Mouse (Mus musculus) adipose tissue, adult 10 weeks (tissue): Measurements from ENCODE around the gene Olfr283. TPM values are rescaled to one million over a fixed set of nuclear protein-coding genes. Genes with fewer than 3 reads are reported as not detected.

Experiments used
- polyA plus RNA-seq: library from polyadenylated mRNA; stranded (reverse); fragments of 350-450 nt; fragmentation: Illumina TruSeq; extraction: RNeasy Lipid Tissue Mini Kit (QIAGEN cat#74804); gene quantifications from one replicate; pipeline ENCODE4 v1.2.3, GENCODE M21; 2014; ENCODE audit warnings: low read depth, low replicate concordance

The Olfr283 gene
- polyA plus RNA-seq: not detected

DNA sequence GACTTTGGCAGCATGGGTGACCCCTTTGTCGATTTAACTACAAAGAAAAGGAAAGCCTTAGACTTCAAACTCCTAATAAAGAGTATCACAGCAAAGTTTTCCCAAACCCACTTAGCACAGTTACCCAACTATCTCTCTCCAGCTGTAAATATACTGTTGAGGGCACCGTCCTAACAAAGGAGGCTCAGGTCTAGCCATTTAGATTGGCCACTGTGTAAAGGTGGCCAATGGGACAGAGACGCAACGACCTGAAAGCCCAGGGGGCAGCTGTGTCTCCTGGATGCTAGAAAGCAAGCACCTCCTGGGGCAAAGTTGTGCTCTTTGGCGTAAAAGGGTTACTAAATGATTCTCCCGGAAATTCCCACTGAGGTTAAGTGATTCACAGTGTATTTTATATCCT, at the start of gene Olfr283:
Gene Olfr283 (minus strand): TSS at position 101 of the 400 bp plus-strand sequence.

DNA sequence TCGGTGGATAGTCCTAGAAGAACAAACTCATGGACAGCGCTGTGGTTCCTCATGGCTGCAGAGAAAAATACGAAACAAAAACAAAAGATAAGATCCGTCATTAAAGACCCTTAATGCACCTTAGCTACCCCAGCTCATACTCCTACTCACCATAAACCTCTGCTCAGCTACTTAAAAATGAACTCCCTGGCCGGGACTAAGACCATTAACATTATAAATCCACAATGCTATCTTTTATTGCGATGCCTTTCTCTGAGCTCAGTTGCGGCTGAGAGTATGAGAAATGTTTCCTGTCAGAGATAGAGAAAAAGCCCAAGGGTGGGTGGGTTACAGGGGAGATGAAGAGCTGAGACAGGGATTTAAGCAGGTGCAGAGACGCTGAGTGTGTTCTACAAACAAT, 39.9 kb downstream of the Olfr283 start, which contains the start of gene Olfr284:
Gene Olfr284 (minus strand): TSS at position 101 of the 400 bp plus-strand sequence.

Other genes starting within 250 kb of the Olfr283 start
- 23.7 TPM for gene Asb8, start 215.3 kb downstream of the Olfr283 start, polyA plus RNA-seq
- 0.57 TPM for gene Ccdc184, start 213.8 kb downstream of the Olfr283 start, polyA plus RNA-seq
- gene Olfr288, start 185.4 kb downstream of the Olfr283 start, polyA plus RNA-seq: not detected
- not detected for gene Gm44579, start 160.0 kb downstream of the Olfr283 start, polyA plus RNA-seq
- gene Olfr287, start 159.9 kb downstream of the Olfr283 start, polyA plus RNA-seq: not detected
- gene Olfr286, start 146.5 kb downstream of the Olfr283 start, polyA plus RNA-seq: not detected
- 15.9 TPM for gene H1fnt, start 123.7 kb downstream of the Olfr283 start, polyA plus RNA-seq
- gene Zfp641, start 84.8 kb downstream of the Olfr283 start, polyA plus RNA-seq: 3.6 TPM
- not detected for gene Olfr285, start 63.6 kb downstream of the Olfr283 start, polyA plus RNA-seq
- not detected for gene Olfr284, start 40.0 kb downstream of the Olfr283 start, polyA plus RNA-seq
- gene Olfr282, start 50.3 kb upstream of the Olfr283 start, polyA plus RNA-seq: not detected
- not detected for gene Olfr281, start 71.6 kb upstream of the Olfr283 start, polyA plus RNA-seq
- gene OR5BS1P, start 89.0 kb upstream of the Olfr283 start, polyA plus RNA-seq: not detected
- not detected for gene Lalba, start 101.8 kb upstream of the Olfr283 start, polyA plus RNA-seq
- not detected for gene Olfr279, start 111.5 kb upstream of the Olfr283 start, polyA plus RNA-seq
- 45.0 TPM for gene Kansl2, start 153.3 kb upstream of the Olfr283 start, polyA plus RNA-seq
- gene Ccnt1, start 190.0 kb upstream of the Olfr283 start, polyA plus RNA-seq: 22.9 TPM
- gene 4930415O20Rik, start 190.1 kb upstream of the Olfr283 start, polyA plus RNA-seq: 1.9 TPM
- 87.3 TPM for gene Adcy6, start 229.1 kb upstream of the Olfr283 start, polyA plus RNA-seq
- 7.3 TPM for gene Cacnb3, start 249.9 kb upstream of the Olfr283 start, polyA plus RNA-seq